Mouse (Mus musculus): ENCODE results near the gene Zfp46. TPM values are rescaled to one million over a fixed set of nuclear protein-coding genes. Genes with fewer than 3 reads are reported as not detected.

The Zfp46 gene
- polyA plus RNA-seq, 1 experiment: 6.0 TPM

GRCm38 (mm10) chr4:136284891-136285290 lies 408 bp downstream of the Zfp46 start:
- Histone ChIP-seq H3K4me1 (ENCODE audit: control insufficient read depth, insufficient read depth, low read length) (no peaks in the 10 kb centered on the region), H3K27me3 (ENCODE audit: control insufficient read depth, insufficient read depth, low read length, poor library complexity, severe bottlenecking) (no peaks in the 10 kb centered on the region), H3K36me3 (ENCODE audit: control insufficient read depth, insufficient read depth, low read length, poor library complexity, severe bottlenecking) (no peaks in the 10 kb centered on the region), H3K9me3 (replicated peaks; ENCODE audit: control insufficient read depth, insufficient read depth, low read length, poor library complexity, severe bottlenecking) (no peaks in the 10 kb centered on the region), H3K9ac (ENCODE audit: low read depth, poor library complexity, severe bottlenecking) (peak overlapping the region; percentile 51), H3K4me3 (ENCODE audit: low read depth, low read length) (peak overlapping the region; percentile 52), H3K27ac (ENCODE audit: insufficient read depth, low read length) (no peak overlapping the region)
- no peak for TF ChIP-seq EP300 (IDR thresholded peaks at IDR 0.05; ENCODE audit: insufficient read depth, low read depth, low read length)
- no peak for TF ChIP-seq CTCF (IDR thresholded peaks at IDR 0.05; ENCODE audit: low read depth, low read length)
- TF ChIP-seq POLR2A (IDR thresholded peaks at IDR 0.05; ENCODE audit: insufficient read depth, low read length): no peak

- Histone ChIP-seq H3K9me3 (replicated peaks; ENCODE audit: control insufficient read depth, insufficient read depth, low read length, poor library complexity, severe bottlenecking) (no peaks in the 10 kb centered on the region), H3K27me3 (ENCODE audit: control insufficient read depth, insufficient read depth, low read length, poor library complexity, severe bottlenecking) (no peaks in the 10 kb centered on the region), H3K27ac (ENCODE audit: insufficient read depth, low read length) (no peak overlapping the region), H3K9ac (ENCODE audit: low read depth, poor library complexity, severe bottlenecking) (peak overlapping the region; percentile 51), H3K4me1 (ENCODE audit: control insufficient read depth, insufficient read depth, low read length) (no peaks in the 10 kb centered on the region), H3K36me3 (ENCODE audit: control insufficient read depth, insufficient read depth, low read length, poor library complexity, severe bottlenecking) (no peaks in the 10 kb centered on the region), H3K4me3 (ENCODE audit: low read depth, low read length) (peak overlapping the region; percentile 98)
- TF ChIP-seq POLR2A (IDR thresholded peaks at IDR 0.05; ENCODE audit: insufficient read depth, low read length): no peak
- TF ChIP-seq EP300 (IDR thresholded peaks at IDR 0.05; ENCODE audit: insufficient read depth, low read depth, low read length): no peak
- TF ChIP-seq CTCF (IDR thresholded peaks at IDR 0.05; ENCODE audit: low read depth, low read length): no peak
These were observed 896 bp downstream of the Zfp46 start for GRCm38 (mm10) chr4:136285348-136285810.

GRCm38 (mm10) chr4:136285811-136286371 lies 1.4 kb downstream of the Zfp46 start:
- Histone ChIP-seq H3K4me1 (ENCODE audit: control insufficient read depth, insufficient read depth, low read length) (no peaks in the 10 kb centered on the region), H3K9ac (ENCODE audit: low read depth, poor library complexity, severe bottlenecking) (peak overlapping the region; percentile 51), H3K27ac (ENCODE audit: insufficient read depth, low read length) (no peak overlapping the region), H3K27me3 (ENCODE audit: control insufficient read depth, insufficient read depth, low read length, poor library complexity, severe bottlenecking) (no peaks in the 10 kb centered on the region), H3K4me3 (ENCODE audit: low read depth, low read length) (peak overlapping the region; percentile 98), H3K36me3 (ENCODE audit: control insufficient read depth, insufficient read depth, low read length, poor library complexity, severe bottlenecking) (no peaks in the 10 kb centered on the region), H3K9me3 (replicated peaks; ENCODE audit: control insufficient read depth, insufficient read depth, low read length, poor library complexity, severe bottlenecking) (no peaks in the 10 kb centered on the region)
- no peak for TF ChIP-seq CTCF (IDR thresholded peaks at IDR 0.05; ENCODE audit: low read depth, low read length)
- TF ChIP-seq EP300 (IDR thresholded peaks at IDR 0.05; ENCODE audit: insufficient read depth, low read depth, low read length): no peak
- no peak for TF ChIP-seq POLR2A (IDR thresholded peaks at IDR 0.05; ENCODE audit: insufficient read depth, low read length)

GRCm38 (mm10) chr4:136289918-136290780 lies 5.7 kb downstream of the Zfp46 start:
- no peaks in the 10 kb centered on the region for H3K27me3 ChIP-seq (ENCODE audit: control insufficient read depth, insufficient read depth, low read length, poor library complexity, severe bottlenecking)
- no peaks in the 10 kb centered on the region for H3K36me3 ChIP-seq (ENCODE audit: control insufficient read depth, insufficient read depth, low read length, poor library complexity, severe bottlenecking)
- H3K9ac ChIP-seq (ENCODE audit: low read depth, poor library complexity, severe bottlenecking): peak overlapping the region; percentile 7; the same call in 1 of the 2 replicates
- H3K4me3 ChIP-seq (ENCODE audit: low read depth, low read length): peak overlapping the region; percentile 39
- no peak overlapping the region for H3K27ac ChIP-seq (ENCODE audit: insufficient read depth, low read length)
- TF ChIP-seq CTCF (IDR thresholded peaks at IDR 0.05; ENCODE audit: low read depth, low read length): no peak
- no peak for TF ChIP-seq POLR2A (IDR thresholded peaks at IDR 0.05; ENCODE audit: insufficient read depth, low read length)
- TF ChIP-seq EP300 (IDR thresholded peaks at IDR 0.05; ENCODE audit: insufficient read depth, low read depth, low read length): no peak
- no peaks in the 10 kb centered on the region for H3K4me1 ChIP-seq (ENCODE audit: control insufficient read depth, insufficient read depth, low read length)
- H3K9me3 ChIP-seq (replicated peaks; ENCODE audit: control insufficient read depth, insufficient read depth, low read length, poor library complexity, severe bottlenecking): no peaks in the 10 kb centered on the region

GRCm38 (mm10) chr4:136290781-136291595 lies 6.5 kb downstream of the Zfp46 start:
- Histone ChIP-seq H3K27ac (ENCODE audit: insufficient read depth, low read length) (no peak overlapping the region), H3K36me3 (ENCODE audit: control insufficient read depth, insufficient read depth, low read length, poor library complexity, severe bottlenecking) (no peaks in the 10 kb centered on the region), H3K27me3 (ENCODE audit: control insufficient read depth, insufficient read depth, low read length, poor library complexity, severe bottlenecking) (no peaks in the 10 kb centered on the region), H3K9ac (ENCODE audit: low read depth, poor library complexity, severe bottlenecking) (peak overlapping the region; percentile 7; the same call in 1 of the 2 replicates), H3K4me1 (ENCODE audit: control insufficient read depth, insufficient read depth, low read length) (no peaks in the 10 kb centered on the region), H3K4me3 (ENCODE audit: low read depth, low read length) (peak overlapping the region; percentile 39), H3K9me3 (replicated peaks; ENCODE audit: control insufficient read depth, insufficient read depth, low read length, poor library complexity, severe bottlenecking) (no peaks in the 10 kb centered on the region)
- TF ChIP-seq EP300 (IDR thresholded peaks at IDR 0.05; ENCODE audit: insufficient read depth, low read depth, low read length): no peak
- TF ChIP-seq CTCF (IDR thresholded peaks at IDR 0.05; ENCODE audit: low read depth, low read length): no peak
- TF ChIP-seq POLR2A (IDR thresholded peaks at IDR 0.05; ENCODE audit: insufficient read depth, low read length): no peak
